Mouse (Mus musculus): ENCODE measurements at regions not wholly inside any gene's neighbourhood (a gene's known extent, or its start where the extent isn't known, plus 50 kb on each side); places are given as distances from the start of the nearest gene placed in this dataset.
A peak's percentile ranks its signal among the peaks of the same experiment; 100 is the strongest.

- no peak for DNase-seq
Observed at GRCm38 (mm10) chr10:8071858-8072257, 115.8 kb upstream of the Tab2 start.

- DNase-seq, result no peak
Observed at GRCm38 (mm10) chr10:8070472-8070871, 114.4 kb upstream of the Tab2 start.

- DNase-seq, result no peak
Observed at GRCm38 (mm10) chr10:8066926-8067325, 110.9 kb upstream of the Tab2 start.

- DNase-seq, result no peak
Observed at GRCm38 (mm10) chr10:8065746-8066145, 109.7 kb upstream of the Tab2 start.

DNA sequence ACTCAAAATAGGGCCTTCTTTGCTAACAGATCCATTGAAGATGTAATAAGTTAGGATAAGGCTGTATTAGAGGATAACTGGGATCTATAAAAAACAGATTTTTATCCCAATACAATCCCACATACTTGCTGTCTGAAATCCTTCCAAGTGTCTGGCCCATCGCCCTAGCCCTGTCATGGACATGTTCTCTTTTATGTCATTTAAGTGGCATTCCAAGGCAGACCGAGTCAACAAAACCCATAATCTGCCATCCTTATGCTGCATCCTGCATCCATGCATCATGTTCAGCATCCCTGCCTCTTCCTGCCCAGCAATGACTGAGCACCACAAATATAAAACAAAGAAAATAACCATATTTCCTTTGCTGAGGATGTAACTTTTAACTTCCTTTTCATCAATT, 108.3 kb upstream of the Tab2 start:
- no peak for DNase-seq

GRCm38 (mm10) chr10:8063458-8064090, 107.5 kb upstream of the Tab2 start:
- DNase-seq, result peak; percentile 11 to 14

DNA sequence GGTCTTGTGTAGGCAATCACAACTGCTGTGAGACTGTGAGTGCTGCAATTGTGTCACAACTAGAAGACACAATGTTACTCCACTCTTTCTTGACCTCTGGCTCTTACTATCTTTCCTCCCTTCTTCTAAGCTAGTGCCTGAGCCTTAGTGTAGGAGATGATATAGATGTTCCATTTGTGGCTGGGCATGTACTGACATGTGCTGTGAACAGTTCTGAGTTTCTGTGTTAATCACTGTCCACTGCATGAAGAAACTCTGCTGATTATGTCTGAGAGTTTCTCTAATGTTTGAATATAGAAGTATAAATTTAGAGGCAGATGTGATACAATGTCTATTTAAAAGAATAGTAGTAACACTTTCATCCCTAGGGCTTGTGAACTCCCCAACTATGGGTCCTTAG, 105.0 kb upstream of the Tab2 start:
- no peak for DNase-seq

- DNase-seq, result no peak
Observed at GRCm38 (mm10) chr10:8059769-8060168, 103.7 kb upstream of the Tab2 start.

- no peak for DNase-seq
Observed at GRCm38 (mm10) chr10:8057855-8058254, 101.8 kb upstream of the Tab2 start.

- DNase-seq, result no peak
Observed at GRCm38 (mm10) chr10:8055293-8055692, 99.3 kb upstream of the Tab2 start.

- DNase-seq, result no peak
Observed at GRCm38 (mm10) chr10:8043416-8044163, 87.6 kb upstream of the Tab2 start.

DNA sequence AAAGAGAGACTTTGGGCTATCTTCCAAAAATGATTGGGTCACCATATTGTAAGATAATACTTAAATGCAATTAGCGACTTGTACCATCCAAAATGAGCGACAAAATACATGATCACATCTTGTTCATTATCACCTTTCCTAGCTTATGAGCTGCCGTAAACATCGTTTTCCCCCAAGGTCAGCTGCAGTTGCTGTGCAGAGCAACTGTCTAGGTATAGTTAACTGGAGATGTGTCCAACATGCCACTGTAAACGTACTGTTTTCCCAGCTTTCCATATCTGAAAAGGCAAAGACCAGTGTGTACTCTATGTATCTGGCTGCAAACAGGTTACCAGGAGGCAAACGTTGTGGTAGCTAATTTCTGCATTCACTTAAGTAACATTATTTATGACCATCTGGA, 86.3 kb upstream of the Tab2 start:
- DNase-seq, result no peak

DNA sequence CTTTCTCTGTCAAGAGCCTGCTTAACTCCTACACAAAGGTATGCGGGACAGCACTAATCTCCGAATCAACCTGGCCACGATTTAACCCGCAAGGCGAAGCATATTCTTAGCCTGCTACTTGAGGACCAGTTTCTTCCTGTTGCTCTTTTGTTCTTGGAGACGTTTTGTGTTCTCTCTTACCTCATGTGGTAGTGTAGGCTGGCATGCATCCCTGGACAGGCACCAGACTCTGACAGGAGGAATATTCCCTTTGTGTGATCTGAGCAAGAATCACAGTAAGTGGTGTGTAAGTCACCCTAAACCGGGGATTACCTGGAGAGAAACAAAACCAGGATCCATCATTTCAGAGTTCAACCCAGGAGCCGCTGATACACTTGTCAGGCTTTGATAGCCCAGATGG, 85.8 kb upstream of the Tab2 start:
- no peak for DNase-seq

DNA sequence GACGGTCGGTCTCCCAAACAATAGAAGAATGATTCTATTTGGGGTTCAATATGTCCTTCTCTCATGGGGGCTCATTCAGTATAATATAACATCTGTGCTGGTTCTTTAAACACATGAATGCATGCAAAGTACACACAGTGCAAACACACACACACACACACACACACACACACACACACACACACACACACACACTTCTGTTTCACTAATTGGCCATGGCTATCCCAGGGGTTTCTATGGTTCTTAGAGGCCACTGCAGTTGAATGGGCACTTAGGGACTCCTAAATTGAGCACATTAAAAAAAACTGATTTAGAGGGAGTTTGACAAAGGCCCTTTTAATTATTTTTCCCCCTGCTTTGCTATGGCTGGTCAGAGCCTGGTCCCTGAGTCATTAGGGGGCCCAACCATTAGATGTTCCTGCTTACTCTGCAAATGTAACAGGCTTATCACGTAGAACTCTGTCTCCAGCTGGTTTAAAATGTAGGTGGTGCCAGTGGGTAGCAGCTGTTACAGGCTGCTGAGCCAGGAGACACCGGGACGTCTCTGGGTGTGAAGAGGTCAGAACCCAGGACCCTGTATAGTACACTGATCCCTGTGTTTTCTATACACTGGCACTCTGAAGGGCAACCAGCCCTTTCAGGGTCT, 82.1 kb upstream of the Tab2 start:
- DNase-seq, result no peak

DNA sequence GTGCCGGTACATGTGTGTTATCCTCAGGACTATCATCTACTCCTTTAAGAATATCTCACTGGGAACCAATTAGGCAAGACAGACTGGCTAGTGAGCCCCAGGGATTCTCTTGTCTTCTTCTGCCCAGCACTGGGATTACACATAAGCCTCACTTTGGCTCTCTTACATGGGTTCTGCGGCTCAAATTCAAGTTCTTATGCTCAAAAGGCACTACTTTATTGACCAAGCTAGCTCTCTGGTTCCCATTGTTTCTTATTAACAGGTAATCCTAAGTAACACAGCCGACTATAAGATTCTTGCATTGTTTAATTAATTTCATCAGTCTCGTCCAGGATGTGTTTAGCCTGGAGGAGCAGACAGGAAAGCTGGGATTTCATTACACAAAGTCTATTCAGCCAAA, 80.3 kb upstream of the Tab2 start:
- DNase-seq, result no peak

DNA sequence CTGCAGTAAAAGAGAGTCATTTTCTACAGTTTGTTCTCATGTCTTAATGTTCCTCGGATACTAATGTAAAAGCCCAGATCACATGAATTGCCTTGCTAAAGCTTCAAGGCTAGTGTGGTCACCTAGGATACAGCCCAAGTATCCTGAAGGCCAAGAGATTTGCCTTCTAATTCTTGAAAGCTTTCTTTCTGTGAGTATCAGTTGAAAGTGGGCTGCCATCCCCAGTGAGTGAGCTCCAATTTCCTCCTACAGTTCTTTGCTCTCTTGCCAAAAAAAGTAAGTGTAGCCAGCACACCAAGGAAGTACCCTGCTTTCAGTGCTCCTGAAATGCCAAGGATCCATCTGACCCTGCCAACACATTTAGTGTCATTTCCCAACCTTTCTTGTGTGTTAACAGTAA, 79.3 kb upstream of the Tab2 start:
- no peak for DNase-seq

GRCm38 (mm10) chr10:8032203-8032602, 76.2 kb upstream of the Tab2 start:
- no peak for DNase-seq

DNA sequence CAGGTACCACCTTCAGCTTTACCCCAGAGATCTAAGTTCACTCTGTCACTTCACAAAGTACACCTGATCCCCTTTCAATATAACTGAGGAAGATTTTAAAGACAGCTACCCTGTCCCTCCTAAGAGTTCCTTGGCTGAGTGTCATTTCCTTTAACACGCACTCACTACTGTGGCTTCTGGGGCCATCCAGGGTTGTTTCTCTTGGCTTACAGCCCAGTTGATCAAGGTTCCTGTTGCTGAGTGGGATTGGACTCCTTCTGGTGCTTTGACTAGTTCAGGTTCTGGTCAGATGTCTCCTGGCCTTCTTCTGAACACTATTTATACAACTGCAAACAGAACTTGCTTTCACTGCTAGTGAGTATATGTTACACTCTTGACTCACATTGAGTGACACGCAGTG, 72.8 kb upstream of the Tab2 start:
- DNase-seq, result no peak

GRCm38 (mm10) chr10:8027023-8027422, 71.0 kb upstream of the Tab2 start:
- DNase-seq, result no peak

DNA sequence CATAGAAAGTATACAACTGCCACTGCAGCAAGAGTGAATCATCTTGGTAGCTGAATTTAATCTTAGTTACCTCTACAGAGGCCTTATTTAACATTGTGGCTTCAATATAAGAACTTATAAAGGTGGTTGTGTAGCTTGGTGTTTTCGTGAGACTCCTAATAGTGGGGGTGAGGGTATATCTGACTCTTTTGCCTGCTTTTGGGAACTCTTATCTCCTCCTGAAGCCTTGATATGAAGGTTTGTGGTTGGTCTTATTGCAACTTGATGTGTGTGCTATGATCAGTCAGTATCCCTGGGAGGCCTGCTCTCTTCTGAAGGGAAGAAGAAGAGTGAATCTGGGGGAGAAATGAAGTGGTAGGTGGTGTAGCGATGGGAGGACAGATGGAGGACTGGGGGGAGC, 67.7 kb upstream of the Tab2 start:
- DNase-seq, result no peak

DNA sequence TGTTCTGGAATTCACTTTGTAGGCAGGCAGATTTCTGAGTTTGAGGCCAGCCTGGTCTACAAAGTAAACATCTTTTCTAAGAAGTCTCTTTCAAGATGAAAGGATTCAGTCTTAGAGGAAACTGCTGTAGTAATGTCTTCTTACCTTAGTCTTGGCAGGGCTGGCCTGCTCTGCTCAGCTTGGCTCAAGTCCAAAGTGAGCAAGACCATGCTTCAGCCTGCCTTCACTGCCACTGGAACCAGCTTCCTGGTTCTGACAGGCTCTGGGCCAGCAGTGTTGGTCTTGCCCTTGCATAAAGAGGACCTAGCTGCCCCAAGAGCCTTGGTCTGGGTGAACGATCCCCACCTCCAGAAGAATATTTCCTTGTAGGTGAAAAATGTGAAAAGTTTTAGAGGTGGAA, 65.9 kb upstream of the Tab2 start:
- DNase-seq, result no peak

- no peak for DNase-seq
Observed at GRCm38 (mm10) chr10:8020916-8021705, 65.1 kb upstream of the Tab2 start.

DNA sequence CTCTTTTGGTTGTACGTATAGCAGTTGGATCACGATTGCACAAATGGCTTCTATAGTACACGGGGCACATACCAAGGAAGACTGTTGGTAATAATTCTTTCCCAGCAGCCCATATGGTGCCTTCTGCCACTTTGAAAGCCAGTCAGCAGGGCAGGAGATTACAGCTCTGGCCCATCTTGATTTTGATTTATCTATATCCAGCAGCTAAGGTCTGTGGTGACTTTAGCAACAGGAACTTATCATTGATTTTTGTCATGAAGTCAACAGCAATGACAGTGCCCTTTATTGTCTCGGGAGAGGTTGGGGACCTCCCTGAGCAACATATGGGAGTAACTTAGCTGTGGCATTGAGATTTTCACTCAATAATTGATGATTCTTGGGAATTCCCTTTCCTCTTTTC, 64.1 kb upstream of the Tab2 start:
- DNase-seq, result no peak
